Mouse (Mus musculus): ENCODE measurements around the gene Col20a1.

GRCm38 (mm10) chr2:180995457-180995856, 9.1 kb downstream of the Col20a1 start:
- TF ChIP-seq CTCF (IDR thresholded peaks at IDR 0.05; ENCODE audit: insufficient read depth, low read depth, low read length) = no peak
- no peak for TF ChIP-seq POLR2A (IDR thresholded peaks at IDR 0.05; ENCODE audit: insufficient read depth, low read depth, low read length)
